Mouse (Mus musculus) C2C12 (cell line): ENCODE measurements at regions not wholly inside any gene's neighbourhood (a gene's known extent, or its start where the extent isn't known, plus 50 kb on each side); places are given as distances from the start of the nearest gene placed in this dataset.

Experiments used
- CEBPB ChIP-seq: IDR thresholded peaks from one replicate; pipeline ENCODE4 v1.6.1; 2011; ENCODE audit warnings: low read depth, mild to moderate bottlenecking, control low read depth, moderate library complexity
- CTCF ChIP-seq: IDR thresholded peaks from one replicate; pipeline ENCODE4 v1.5.1; 2011; ENCODE audit not compliant: control insufficient read depth, insufficient read depth, insufficient read length
- FOSL1 ChIP-seq: IDR thresholded peaks from one replicate; pipeline ENCODE4 v1.8.0; 2011; ENCODE audit warnings: mild to moderate bottlenecking, low read length; ENCODE audit not compliant: poor library complexity, insufficient read depth, severe bottlenecking
- MAX ChIP-seq: IDR thresholded peaks from one replicate; pipeline ENCODE4 v1.6.1; 2011; ENCODE audit warnings: mild to moderate bottlenecking, control low read depth
- MYOD1 ChIP-seq: IDR thresholded peaks from one replicate; pipeline ENCODE4 v1.6.1; 2011; ENCODE audit warnings: low read depth; ENCODE audit not compliant: control insufficient read depth, insufficient read length
- MYOG ChIP-seq: IDR thresholded peaks from one replicate; pipeline ENCODE4 v1.6.1; 2011; ENCODE audit not compliant: control insufficient read depth, insufficient read length; ENCODE audit errors: extremely low read depth
- USF1 ChIP-seq: IDR thresholded peaks from one replicate; pipeline ENCODE4 v1.6.1; 2011; ENCODE audit warnings: low read depth, mild to moderate bottlenecking, control low read depth, moderate library complexity

- TF ChIP-seq CTCF (no peak), USF1 (no peak), FOSL1 (no peak), CEBPB (no peak), MYOG (no peak), MAX (no peak), MYOD1 (no peak)
Observed at GRCm38 (mm10) chr4:93412695-93413094, 77.4 kb upstream of the Tusc1 start.
